Mouse (Mus musculus): Measurements from ENCODE around the gene Pkig. TPM values are rescaled to one million over a fixed set of nuclear protein-coding genes. Genes with fewer than 3 reads are reported as not detected.

The Pkig gene
- total RNA-seq, 1 experiment, result 14.8 TPM

DNA sequence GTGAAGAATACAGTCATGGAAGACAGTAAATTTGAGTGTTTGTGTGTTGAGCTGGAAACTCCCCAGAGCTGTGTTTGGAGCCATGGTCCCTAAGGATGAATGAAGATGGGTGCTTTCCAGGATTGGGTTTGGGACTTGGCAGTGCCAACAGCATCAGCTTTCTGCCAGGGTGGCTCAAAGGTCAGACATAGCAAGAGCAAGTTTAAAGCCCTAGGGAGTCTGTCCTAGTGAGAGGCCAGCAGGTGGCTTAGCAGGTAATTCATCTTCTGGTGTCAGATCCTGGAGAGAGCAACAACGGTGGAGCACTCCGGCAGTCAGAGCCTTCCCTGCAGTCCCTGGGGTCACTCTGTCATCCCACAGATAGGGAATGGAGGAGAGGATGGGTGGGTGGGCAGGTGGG, 60.3 kb downstream of the Pkig start:
- TF ChIP-seq CHD2 (IDR thresholded peaks at IDR 0.05; ENCODE audit: low read depth, low read length) (no peak), HCFC1 (IDR thresholded peaks at IDR 0.05; ENCODE audit: borderline replicate concordance, insufficient read depth, low read length) (no peak), MAFK (IDR thresholded peaks at IDR 0.05; ENCODE audit: insufficient read depth, low read depth, low read length) (no peak)
- Histone ChIP-seq H3K27ac (ENCODE audit: insufficient read depth, low read depth, low read length, poor library complexity, severe bottlenecking) (no peak overlapping the region), H3K9ac (ENCODE audit: insufficient read depth, low read depth, low read length, poor library complexity, severe bottlenecking) (no peak overlapping the region), H3K9me3 (ENCODE audit: control insufficient read depth, insufficient read depth, low read depth, low read length) (no peaks in the 10 kb centered on the region), H3K4me3 (ENCODE audit: insufficient read depth in 1 of 2, low read depth in 1 of 2, low read length in 2 of 2, poor library complexity in 1 of 2, severe bottlenecking in 1 of 2) (no peak overlapping the region), H3K36me3 (ENCODE audit: control insufficient read depth, insufficient read depth, low read length, poor library complexity, severe bottlenecking) (no peaks in the 10 kb centered on the region), H3K4me1 (ENCODE audit: control insufficient read depth in 2 of 2, insufficient read depth in 2 of 2, low read length in 2 of 2, poor library complexity in 1 of 2) (no peaks in the 10 kb centered on the region)
- in situ Hi-C loops (cut with MboI; ENCODE audit: low sequenced_read_pairs in 2 of 2, unreplicated experiment in 2 of 2), result loop anchor here in 1 of 2 experiments (10.0 kb wide), 1 partner anchor 184 kb away; no protein-coding TSS in a partner anchor
- no peak for DNase-seq (ENCODE audit: low read depth, low spot score)

DNA sequence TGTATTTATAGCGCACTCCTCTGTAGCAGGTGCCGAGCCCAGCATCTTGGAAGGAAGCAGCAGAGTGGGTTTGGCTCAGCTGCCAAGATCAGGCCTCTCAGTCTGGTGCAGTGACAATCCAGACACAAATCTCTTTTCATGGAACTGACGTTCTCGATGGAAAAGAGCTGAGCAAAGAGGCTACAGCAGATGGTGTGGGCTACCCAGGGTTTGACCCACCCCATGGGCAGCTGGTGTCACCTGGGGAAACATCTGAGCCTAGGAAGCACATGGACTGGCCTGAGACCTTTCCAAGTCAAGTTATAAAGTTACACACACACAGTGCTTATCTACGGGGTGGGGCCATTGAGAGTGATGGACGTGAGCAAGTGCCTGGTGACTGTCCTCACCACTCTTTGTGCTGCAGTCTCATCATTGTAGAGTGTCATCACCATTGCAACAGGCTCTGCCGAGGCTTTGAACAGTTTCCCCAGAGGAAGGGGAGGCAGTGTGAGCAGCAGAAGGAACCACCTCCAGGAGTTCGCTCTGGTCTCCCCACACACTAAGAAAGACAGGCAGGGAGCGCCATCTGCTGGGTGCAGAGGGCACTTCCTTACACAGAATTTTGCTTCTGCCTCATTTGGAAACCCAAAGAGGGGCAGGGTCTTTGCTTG, 60.9 kb downstream of the Pkig start:
- no peaks in the 10 kb centered on the region for H3K4me1 ChIP-seq (ENCODE audit: control insufficient read depth in 2 of 2, insufficient read depth in 2 of 2, low read length in 2 of 2, poor library complexity in 1 of 2)
- H3K4me3 ChIP-seq (ENCODE audit: insufficient read depth in 1 of 2, low read depth in 1 of 2, low read length in 2 of 2, poor library complexity in 1 of 2, severe bottlenecking in 1 of 2), result no peak overlapping the region
- no peaks in the 10 kb centered on the region for H3K9me3 ChIP-seq (ENCODE audit: control insufficient read depth, insufficient read depth, low read depth, low read length)
- no peaks in the 10 kb centered on the region; the same call in 1 of the 2 replicates for H3K36me3 ChIP-seq (ENCODE audit: control insufficient read depth, insufficient read depth, low read length, poor library complexity, severe bottlenecking)
- in situ Hi-C loops (cut with MboI; ENCODE audit: low sequenced_read_pairs in 2 of 2, unreplicated experiment in 2 of 2), result loop anchor here in 1 of 2 experiments (10.0 kb wide), 1 partner anchor 184 kb away; no protein-coding TSS in a partner anchor
- no peak overlapping the region for H3K27ac ChIP-seq (ENCODE audit: insufficient read depth, low read depth, low read length, poor library complexity, severe bottlenecking)
- peak; percentile 51 for DNase-seq (ENCODE audit: low read depth, low spot score)
- TF ChIP-seq HCFC1 (IDR thresholded peaks at IDR 0.05; ENCODE audit: borderline replicate concordance, insufficient read depth, low read length) (no peak), ZC3H11A (IDR thresholded peaks at IDR 0.05; ENCODE audit: borderline replicate concordance, low read depth, low read length) (peak; percentile 66; the same call in 1 of the 2 replicates), ZNF384 (IDR thresholded peaks at IDR 0.05; ENCODE audit: low read depth, low read length) (no peak), CHD2 (IDR thresholded peaks at IDR 0.05; ENCODE audit: low read depth, low read length) (no peak)
- no peak overlapping the region for H3K9ac ChIP-seq (ENCODE audit: insufficient read depth, low read depth, low read length, poor library complexity, severe bottlenecking)

DNA sequence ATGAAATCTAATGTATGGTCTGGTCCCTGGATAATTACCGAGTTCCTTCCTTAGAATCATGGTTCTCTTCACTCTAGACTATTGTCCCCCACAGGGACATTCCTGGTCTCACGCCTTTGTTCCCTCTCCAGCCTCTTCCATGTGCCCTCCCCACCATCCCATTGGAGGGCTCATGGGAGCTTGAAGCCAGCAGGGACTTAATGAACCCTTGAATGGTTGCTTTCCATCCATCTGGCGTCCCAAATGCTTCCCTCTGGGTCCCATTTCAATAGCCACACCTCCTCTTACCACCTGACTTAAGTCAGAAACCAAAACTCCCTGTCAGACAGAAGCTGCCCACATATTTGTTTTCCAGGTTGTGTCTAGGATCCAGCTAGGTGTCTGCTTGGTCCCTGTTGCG, 61.4 kb downstream of the Pkig start:
- Histone ChIP-seq H3K27ac (ENCODE audit: insufficient read depth, low read depth, low read length, poor library complexity, severe bottlenecking) (no peak overlapping the region), H3K4me1 (ENCODE audit: control insufficient read depth in 2 of 2, insufficient read depth in 2 of 2, low read length in 2 of 2, poor library complexity in 1 of 2) (no peaks in the 10 kb centered on the region), H3K9me3 (ENCODE audit: control insufficient read depth, insufficient read depth, low read depth, low read length) (no peaks in the 10 kb centered on the region), H3K9ac (ENCODE audit: insufficient read depth, low read depth, low read length, poor library complexity, severe bottlenecking) (no peak overlapping the region), H3K4me3 (ENCODE audit: insufficient read depth in 1 of 2, low read depth in 1 of 2, low read length in 2 of 2, poor library complexity in 1 of 2, severe bottlenecking in 1 of 2) (no peak overlapping the region), H3K36me3 (ENCODE audit: control insufficient read depth, insufficient read depth, low read length, poor library complexity, severe bottlenecking) (no peaks in the 10 kb centered on the region; the same call in 1 of the 2 replicates)
- TF ChIP-seq HCFC1 (IDR thresholded peaks at IDR 0.05; ENCODE audit: borderline replicate concordance, insufficient read depth, low read length), result no peak
- no peak for TF ChIP-seq MAFK (IDR thresholded peaks at IDR 0.05; ENCODE audit: insufficient read depth, low read depth, low read length)
- TF ChIP-seq ZNF384 (IDR thresholded peaks at IDR 0.05; ENCODE audit: low read depth, low read length), result no peak
- no peak for TF ChIP-seq ZC3H11A (IDR thresholded peaks at IDR 0.05; ENCODE audit: borderline replicate concordance, low read depth, low read length)
- no peak for TF ChIP-seq CHD2 (IDR thresholded peaks at IDR 0.05; ENCODE audit: low read depth, low read length)
- no peak for DNase-seq (ENCODE audit: low read depth, low spot score)
- in situ Hi-C loops (cut with MboI; ENCODE audit: low sequenced_read_pairs in 2 of 2, unreplicated experiment in 2 of 2), result loop anchor here in 1 of 2 experiments (10.0 kb wide), 1 partner anchor 185 kb away; no protein-coding TSS in a partner anchor

DNA sequence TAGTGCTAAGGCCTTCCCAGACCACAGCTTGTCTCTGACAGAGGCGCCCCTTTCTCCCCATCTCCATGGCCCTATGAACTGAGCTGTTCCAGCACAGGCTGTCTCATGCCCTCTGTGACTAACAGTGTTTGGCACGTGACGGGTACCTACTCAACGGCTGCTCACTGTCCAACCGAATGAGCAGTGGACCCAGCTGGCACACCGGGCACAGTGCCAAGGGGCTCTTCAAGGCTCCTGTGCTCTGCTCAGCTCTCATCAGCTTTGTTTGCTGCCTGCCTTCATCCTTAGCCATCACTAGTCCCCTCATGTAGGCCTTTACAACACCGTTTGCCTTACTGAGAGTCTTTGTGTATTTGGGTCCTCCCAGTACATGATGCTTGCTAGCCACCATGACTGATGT, 64.4 kb downstream of the Pkig start:
- peaks cover 5% of the 10 kb centered on the region; the same call in 1 of the 2 replicates for H3K36me3 ChIP-seq (ENCODE audit: control insufficient read depth, insufficient read depth, low read length, poor library complexity, severe bottlenecking)

More for the DNA sequence above, 64.4 kb downstream of the Pkig start:
- in situ Hi-C loops (cut with MboI; ENCODE audit: low sequenced_read_pairs in 2 of 2, unreplicated experiment in 2 of 2), result no loop called here
- no peak for TF ChIP-seq CHD2 (IDR thresholded peaks at IDR 0.05; ENCODE audit: low read depth, low read length)
- no peak for TF ChIP-seq ZNF384 (IDR thresholded peaks at IDR 0.05; ENCODE audit: low read depth, low read length)
- TF ChIP-seq ZC3H11A (IDR thresholded peaks at IDR 0.05; ENCODE audit: borderline replicate concordance, low read depth, low read length), result no peak
- no peak for TF ChIP-seq HCFC1 (IDR thresholded peaks at IDR 0.05; ENCODE audit: borderline replicate concordance, insufficient read depth, low read length)
- TF ChIP-seq MAFK (IDR thresholded peaks at IDR 0.05; ENCODE audit: insufficient read depth, low read depth, low read length), result no peak
- Histone ChIP-seq H3K27ac (ENCODE audit: insufficient read depth, low read depth, low read length, poor library complexity, severe bottlenecking) (no peak overlapping the region), H3K9me3 (ENCODE audit: control insufficient read depth, insufficient read depth, low read depth, low read length) (no peaks in the 10 kb centered on the region), H3K4me3 (ENCODE audit: insufficient read depth in 1 of 2, low read depth in 1 of 2, low read length in 2 of 2, poor library complexity in 1 of 2, severe bottlenecking in 1 of 2) (no peak overlapping the region), H3K4me1 (ENCODE audit: control insufficient read depth in 2 of 2, insufficient read depth in 2 of 2, low read length in 2 of 2, poor library complexity in 1 of 2) (no peaks in the 10 kb centered on the region), H3K9ac (ENCODE audit: insufficient read depth, low read depth, low read length, poor library complexity, severe bottlenecking) (no peak overlapping the region)
- DNase-seq (ENCODE audit: low read depth, low spot score), result no peak
